Mouse (Mus musculus): ENCODE measurements around the gene Olfr193. TPM values are rescaled to one million over a fixed set of nuclear protein-coding genes. Genes with fewer than 3 reads are reported as not detected.
"Not testable (repeated sequence)": the region's sequence is repeated elsewhere in the genome, so short reads cannot be mapped to it uniquely, and the experiment has no call there.

Olfr193 gene
- total RNA-seq (2021): not detected
- long read RNA-seq, experiment 1: 0 reads
- long read RNA-seq, experiment 2: 0 reads

GRCm38 (mm10) chr16:59111781-59112180 is at the start of gene Olfr193:
TSS of gene Olfr193 (minus strand) at chr16:59111881.
- intact Hi-C loops (cut with DNase I): no loop called here

GRCm38 (mm10) chr16:59151996-59152395 is 40.3 kb upstream of the Olfr193 start:
- DNase-seq: no peak
- intact Hi-C loops (cut with DNase I): no loop called here

More at GRCm38 (mm10) chr16:59111781-59112180, at the start of gene Olfr193:
- DNase-seq: no peak

DNA sequence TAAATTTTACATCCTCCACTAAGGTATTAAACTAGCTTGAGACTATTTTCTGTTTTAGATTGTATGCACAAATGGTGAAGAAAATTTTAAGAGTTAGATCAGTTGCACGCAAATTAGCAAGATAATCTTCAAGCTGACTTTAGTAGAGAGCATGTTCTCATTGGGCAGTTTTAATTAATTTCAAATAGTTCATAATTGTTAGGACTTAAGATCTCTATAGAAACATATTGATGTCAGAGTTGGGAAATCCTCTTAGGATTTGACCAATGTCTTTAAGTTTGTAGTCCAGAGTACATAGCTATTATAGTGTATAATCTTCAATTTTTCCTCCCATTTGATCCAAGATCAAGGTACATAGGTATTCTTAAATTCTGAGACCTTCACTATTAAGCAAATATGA is 35.1 kb upstream of the Olfr193 start, which contains the start of gene Olfr195:
Olfr195 (plus strand) TSS at position 301 of the 400 bp plus-strand sequence.
- intact Hi-C loops (cut with DNase I): no loop called here

DNA sequence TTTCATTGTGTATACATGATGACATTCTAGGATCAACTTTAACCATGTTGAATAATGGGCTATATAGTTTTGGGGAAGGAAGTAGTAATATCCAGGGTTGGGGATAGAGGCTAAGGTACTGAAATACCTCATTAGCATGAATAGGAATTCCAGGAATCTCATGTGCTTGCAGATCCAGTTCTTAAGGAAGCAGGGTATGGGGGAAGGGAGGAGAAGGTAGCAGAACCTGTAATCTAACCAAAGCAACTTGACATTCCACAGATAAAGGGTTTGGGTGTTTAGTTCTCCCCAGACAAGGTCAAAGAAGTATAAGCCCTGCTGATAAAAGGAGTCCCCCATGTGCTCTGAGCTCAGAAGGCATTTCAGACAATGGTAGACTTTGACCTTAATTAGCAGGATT is 29.4 kb upstream of the Olfr193 start:
- no peak for DNase-seq
- intact Hi-C loops (cut with DNase I): no loop called here

More for the DNA sequence above, 35.1 kb upstream of the Olfr193 start, which contains the start of gene Olfr195:
- DNase-seq: no peak

GRCm38 (mm10) chr16:59130740-59131139 is 19.1 kb upstream of the Olfr193 start:
- intact Hi-C loops (cut with DNase I): no loop called here
- no peak for DNase-seq

DNA sequence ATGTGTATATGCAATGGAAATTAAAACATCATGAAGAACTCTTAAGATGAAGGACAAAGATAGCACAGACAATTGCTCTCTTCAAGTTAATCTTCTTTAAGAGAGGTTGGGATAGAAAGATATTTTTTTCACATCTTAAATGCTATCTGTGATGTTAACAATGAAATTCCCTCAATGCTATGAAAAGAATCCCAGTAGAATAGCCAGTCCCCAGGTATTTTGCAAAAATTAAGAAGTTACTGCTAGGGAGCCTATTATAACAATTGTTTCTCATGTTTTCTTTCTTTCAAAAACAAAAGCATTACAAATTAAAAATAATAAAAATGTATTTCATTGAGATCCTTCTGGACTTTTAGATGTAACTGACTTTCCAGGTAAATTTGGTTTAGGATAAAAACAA is 9.3 kb upstream of the Olfr193 start, which contains the start of gene Olfr194:
Olfr194 (minus strand) TSS at position 101 of the 400 bp plus-strand sequence.
- DNase-seq: no peak
- intact Hi-C loops (cut with DNase I): no loop called here

GRCm38 (mm10) chr16:59108522-59108921 is 3.2 kb downstream of the Olfr193 start:
- intact Hi-C loops (cut with DNase I); DNase-seq: not testable (repeated sequence)

DNA sequence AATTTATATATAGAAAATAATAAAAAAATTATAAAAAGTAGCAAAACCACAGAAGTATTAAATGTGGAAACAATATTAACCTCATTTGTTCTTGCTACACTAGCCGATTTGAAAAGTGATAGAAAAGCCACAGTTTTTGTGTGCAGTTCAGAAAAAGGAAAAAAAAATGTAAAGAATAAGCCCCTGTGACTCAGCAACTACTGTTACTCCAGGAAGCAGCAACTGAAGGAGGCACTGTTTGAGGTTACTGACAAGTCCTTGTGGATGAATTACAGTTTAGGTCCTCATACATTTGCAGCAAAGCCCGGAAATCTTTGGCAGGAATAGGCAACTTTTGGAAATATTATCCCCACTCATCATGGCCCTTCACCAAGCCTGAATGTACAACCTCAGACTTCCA is 6.4 kb downstream of the Olfr193 start:
- DNase-seq: no peak
- intact Hi-C loops (cut with DNase I): no loop called here

GRCm38 (mm10) chr16:59089722-59090121 is 22.0 kb downstream of the Olfr193 start, which contains the start of gene Olfr191:
TSS of gene Olfr191 (minus strand) at chr16:59089822.
- intact Hi-C loops (cut with DNase I); DNase-seq: not testable (repeated sequence)

DNA sequence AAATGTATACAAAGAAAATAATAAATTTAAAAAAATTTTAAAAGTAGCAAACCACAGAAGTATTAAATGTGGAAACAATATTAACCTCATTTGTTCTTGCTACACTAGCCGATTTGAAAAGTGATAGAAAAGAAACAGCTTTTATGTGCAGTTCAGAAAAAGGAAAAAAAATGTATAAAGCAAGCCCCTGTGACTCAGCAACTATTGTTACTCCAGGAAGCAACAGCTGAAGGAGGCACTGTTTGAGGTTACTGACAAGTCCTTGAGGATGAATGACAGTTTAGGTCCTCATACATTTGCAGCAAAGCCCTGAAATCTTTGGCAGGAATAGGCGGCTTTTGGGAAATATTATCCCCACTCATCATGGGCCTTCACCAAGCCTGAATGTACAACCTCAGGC is 30.6 kb downstream of the Olfr193 start:
- intact Hi-C loops (cut with DNase I); DNase-seq: not testable (repeated sequence)

- no peak for DNase-seq
Observed at GRCm38 (mm10) chr16:59077905-59078304, 33.8 kb downstream of the Olfr193 start, which contains the start of gene Olfr190. TSS of gene Olfr190 (minus strand) at chr16:59078005.

DNA sequence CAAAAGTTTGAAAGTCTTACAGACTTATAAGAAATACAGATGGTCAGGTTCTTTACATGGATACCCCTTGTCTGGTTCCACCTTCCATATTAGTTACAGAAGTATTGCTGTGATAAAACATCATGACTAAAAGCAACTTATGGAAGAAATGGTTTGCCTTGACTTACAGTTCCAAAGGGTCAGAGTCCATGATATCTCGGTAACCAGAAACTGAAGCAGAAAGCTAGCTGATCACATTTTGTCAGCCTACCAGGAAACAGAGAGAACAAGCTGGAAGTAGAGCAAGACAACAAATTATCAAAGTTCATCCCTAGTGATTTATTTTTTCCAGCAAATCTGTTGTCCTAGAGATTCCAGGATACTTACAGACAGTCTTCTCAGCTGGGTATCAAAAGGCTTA is 38.2 kb downstream of the Olfr193 start:
- no peak for DNase-seq
- intact Hi-C loops (cut with DNase I): no loop called here

More at GRCm38 (mm10) chr16:59077905-59078304, 33.8 kb downstream of the Olfr193 start, which contains the start of gene Olfr190:
- intact Hi-C loops (cut with DNase I): no loop called here

- DNase-seq: no peak
- intact Hi-C loops (cut with DNase I): no loop called here
Observed at GRCm38 (mm10) chr16:59071755-59072154, 39.9 kb downstream of the Olfr193 start.

DNA sequence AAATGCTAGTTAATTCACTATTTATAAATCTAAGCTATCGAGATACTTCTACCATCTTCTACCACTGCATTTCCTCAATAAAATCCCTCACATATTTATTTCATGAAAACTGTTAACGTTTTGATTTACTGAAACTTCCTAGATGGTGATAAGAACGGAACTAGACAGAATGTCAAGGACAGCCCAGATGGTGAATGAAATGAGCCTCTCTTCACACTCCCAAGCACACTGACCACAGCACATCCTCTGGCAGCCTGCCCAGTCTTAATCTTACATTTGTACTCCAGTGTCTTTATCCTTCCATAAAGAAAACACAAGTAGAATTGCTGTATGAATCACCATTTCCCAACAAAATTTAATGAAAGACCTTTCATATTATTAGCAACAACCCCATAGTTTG is 49.3 kb downstream of the Olfr193 start:
- DNase-seq; intact Hi-C loops (cut with DNase I): not testable (repeated sequence)

Other genes with a start within 250 kb of the Olfr193 start
- not detected for gene Olfr177, start 237.1 kb downstream of the Olfr193 start, total RNA-seq (2021)
- not detected for gene Olfr178, start 219.8 kb downstream of the Olfr193 start, total RNA-seq (2021)
- not detected for gene Olfr181, start 183.1 kb downstream of the Olfr193 start, total RNA-seq (2021)
- gene Olfr180, start 182.5 kb downstream of the Olfr193 start, total RNA-seq (2021): not detected
- not detected for gene Olfr183, start 116.5 kb downstream of the Olfr193 start, total RNA-seq (2021)
- gene Olfr186, start 81.6 kb downstream of the Olfr193 start, total RNA-seq (2021): not detected
- gene Olfr187, start 72.1 kb downstream of the Olfr193 start, total RNA-seq (2021): not detected
- not detected for gene Olfr190, start 33.9 kb downstream of the Olfr193 start, total RNA-seq (2021)
- not detected for gene Olfr191, start 22.1 kb downstream of the Olfr193 start, total RNA-seq (2021)
- gene Olfr194, start 9.2 kb upstream of the Olfr193 start, total RNA-seq (2021): not detected
- gene Olfr195, start 35.2 kb upstream of the Olfr193 start, total RNA-seq (2021): not detected
- not detected for gene Olfr196, start 58.6 kb upstream of the Olfr193 start, total RNA-seq (2021)
- not detected for gene Olfr198, start 91.7 kb upstream of the Olfr193 start, total RNA-seq (2021)
- gene Olfr199, start 107.9 kb upstream of the Olfr193 start, total RNA-seq (2021): not detected
- not detected for gene Olfr201, start 160.8 kb upstream of the Olfr193 start, total RNA-seq (2021)
- not detected for gene Olfr202, start 174.9 kb upstream of the Olfr193 start, total RNA-seq (2021)
- not detected for gene Olfr203, start 187.0 kb upstream of the Olfr193 start, total RNA-seq (2021)
- gene Olfr204, start 206.4 kb upstream of the Olfr193 start, total RNA-seq (2021): not detected
- gene Olfr205, start 219.3 kb upstream of the Olfr193 start, total RNA-seq (2021): not detected
- not detected for gene Olfr206, start 237.4 kb upstream of the Olfr193 start, total RNA-seq (2021)

Measured in heart, postnatal 14 days (tissue).